Comparison of ENCODE assay signal across 9 mouse cellular contexts in genomic region chr5:139813963-139814381, GRCm38 (mm10). TPM values are rescaled to one million over a fixed set of nuclear protein-coding genes. Genes with fewer than 3 reads are reported as not detected.
DNase-seq lines count a peak whose midpoint lies in the region; ATAC-seq and TF ChIP-seq lines count a peak whose summit lies in the region.
"Had no signal": no experiment of that assay in that cellular context is flagged by ENCODE, and none has a peak within 500 bp of the region (broad histone marks: within the 10 kb centered on the region; RNA-seq: fewer than 3 reads in every experiment).

No protein-coding gene starts in this region.

- H3K27ac ChIP-seq in forebrain, embryonic 10.5 days, result peak overlapping the region; percentile 58; the same call in 1 of the 2 replicates
- H3K27ac ChIP-seq in forebrain, embryonic 14.5 days (ENCODE audit: low read depth, low read length), result no peak overlapping the region
- no peak overlapping the region for H3K27ac ChIP-seq in embryonic facial prominence, embryonic 12.5 days
- peak overlapping the region; percentile 62 for H3K27ac ChIP-seq in lung, embryonic 16.5 days (ENCODE audit: low read length)
- no peak overlapping the region for H3K27ac ChIP-seq in forebrain, postnatal 0 days (ENCODE audit: low read depth, low read length)
- H3K27ac ChIP-seq: midbrain, embryonic 12.5 days had no signal

- WGBS in forebrain, embryonic 10.5 days, result 9% methylated on average over 13 of the region's 13 CpGs
- WGBS in forebrain, embryonic 14.5 days, result 16% methylated on average over 12 of the region's 13 CpGs
- 3% methylated on average over 13 of the region's 13 CpGs for WGBS in embryonic facial prominence, embryonic 12.5 days
- 3% methylated on average over 13 of the region's 13 CpGs for WGBS in lung, embryonic 16.5 days
- 12% methylated on average over 13 of the region's 13 CpGs for WGBS in forebrain, postnatal 0 days

- H3K36me3 ChIP-seq in forebrain, embryonic 10.5 days (replicated peaks), result no peaks in the 10 kb centered on the region
- no peaks in the 10 kb centered on the region for H3K36me3 ChIP-seq in forebrain, embryonic 14.5 days (ENCODE audit: control insufficient read depth, insufficient read depth, low read length)
- no peaks in the 10 kb centered on the region for H3K36me3 ChIP-seq in embryonic facial prominence, embryonic 12.5 days
- peaks cover 3% of the 10 kb centered on the region; the same call in 1 of the 2 replicates for H3K36me3 ChIP-seq in lung, embryonic 16.5 days (ENCODE audit: control insufficient read depth, insufficient read depth, low read length)
- H3K36me3 ChIP-seq in forebrain, postnatal 0 days (ENCODE audit: insufficient read depth), result no peaks in the 10 kb centered on the region
- H3K36me3 ChIP-seq: midbrain, embryonic 12.5 days had no signal

- no peak for DNase-seq in forebrain, embryonic 10.5 days (ENCODE audit: extremely low spot score, low spot score)
- no peak for DNase-seq in forebrain, embryonic 14.5 days (ENCODE audit: low spot score)
- DNase-seq in kidney, postnatal 25 days, result peak; percentile 87 to 96
- no peak for DNase-seq in cerebellum, adult 11-12 months
- no peak for DNase-seq in forebrain, postnatal 0 days

- peak overlapping the region; percentile 12; the same call in 1 of the 2 replicates for H3K4me3 ChIP-seq in forebrain, embryonic 10.5 days
- no peak overlapping the region for H3K4me3 ChIP-seq in forebrain, embryonic 14.5 days (ENCODE audit: low read depth, low read length)
- peak overlapping the region; percentile 12 for H3K4me3 ChIP-seq in embryonic facial prominence, embryonic 12.5 days
- peak overlapping the region; percentile 47 for H3K4me3 ChIP-seq in lung, embryonic 16.5 days (ENCODE audit: low read length)
- no peak overlapping the region for H3K4me3 ChIP-seq in forebrain, postnatal 0 days (ENCODE audit: low read depth, low read length)
- H3K4me3 ChIP-seq: midbrain, embryonic 12.5 days had no signal

- peaks cover 38% of the 10 kb centered on the region for H3K27me3 ChIP-seq in forebrain, embryonic 10.5 days (ENCODE audit: poor library complexity, severe bottlenecking)
- H3K27me3 ChIP-seq in forebrain, embryonic 14.5 days (replicated peaks; ENCODE audit: control insufficient read depth, insufficient read depth, low read length), result peaks cover 4% of the 10 kb centered on the region; the same call in 1 of the 2 replicates
- peaks cover 34% of the 10 kb centered on the region for H3K27me3 ChIP-seq in embryonic facial prominence, embryonic 12.5 days
- H3K27me3 ChIP-seq in lung, embryonic 16.5 days (ENCODE audit: control insufficient read depth, insufficient read depth, low read depth, low read length), result peaks cover 10% of the 10 kb centered on the region
- H3K27me3 ChIP-seq in forebrain, postnatal 0 days (ENCODE audit: insufficient read depth, low read length), result no peaks in the 10 kb centered on the region

- H3K9me3 ChIP-seq in forebrain, embryonic 10.5 days, result no peaks in the 10 kb centered on the region
- H3K9me3 ChIP-seq in forebrain, embryonic 14.5 days (replicated peaks; ENCODE audit: control insufficient read depth, low read length), result no peaks in the 10 kb centered on the region
- no peaks in the 10 kb centered on the region for H3K9me3 ChIP-seq in embryonic facial prominence, embryonic 12.5 days
- H3K9me3 ChIP-seq in lung, embryonic 16.5 days (ENCODE audit: control insufficient read depth, low read length), result no peaks in the 10 kb centered on the region
- H3K9me3 ChIP-seq in forebrain, postnatal 0 days (ENCODE audit: low read length), result no peaks in the 10 kb centered on the region
- H3K9me3 ChIP-seq: midbrain, embryonic 12.5 days had no signal

- no peak overlapping the region for H3K4me2 ChIP-seq in forebrain, embryonic 14.5 days (ENCODE audit: low read length)
- 0 out of 2 replicates have a peak overlapping the region, but pooled peaks have one; percentile 0 for H3K4me2 ChIP-seq in embryonic facial prominence, embryonic 12.5 days (replicated peaks)
- H3K4me2 ChIP-seq in lung, embryonic 16.5 days (ENCODE audit: low read depth, low read length), result peak overlapping the region; percentile 44
- no peak overlapping the region for H3K4me2 ChIP-seq in forebrain, postnatal 0 days (ENCODE audit: low read depth)
- H3K4me2 ChIP-seq: midbrain, embryonic 12.5 days had no signal

- H3K9ac ChIP-seq in forebrain, embryonic 14.5 days (ENCODE audit: low read length), result no peak overlapping the region
- H3K9ac ChIP-seq in embryonic facial prominence, embryonic 12.5 days, result no peak overlapping the region
- H3K9ac ChIP-seq in lung, embryonic 16.5 days (ENCODE audit: low read length), result peak overlapping the region; percentile 75
- H3K9ac ChIP-seq in forebrain, postnatal 0 days, result no peak overlapping the region
- H3K9ac ChIP-seq: midbrain, embryonic 12.5 days had no signal

- TF ChIP-seq CTCF in forebrain, postnatal 0 days (IDR thresholded peaks at IDR 0.05; ENCODE audit: low read depth), result no peak

- ATAC-seq in forebrain, embryonic 14.5 days, result no peak
- no peak for ATAC-seq in embryonic facial prominence, embryonic 12.5 days (ENCODE audit: insufficient number of reproducible peaks, insufficient read depth, low FRiP score, low TSS enrichment)
- ATAC-seq in lung, embryonic 16.5 days (ENCODE audit: low read depth), result peak; percentile 81
- ATAC-seq in megakaryocyte, adult 5-6 weeks (ENCODE audit: poor library complexity, severe bottlenecking), result no peak
- no peak for ATAC-seq in forebrain, postnatal 0 days

- peaks cover 15% of the 10 kb centered on the region for H3K4me1 ChIP-seq in forebrain, embryonic 10.5 days
- no peaks in the 10 kb centered on the region for H3K4me1 ChIP-seq in forebrain, embryonic 14.5 days (ENCODE audit: control insufficient read depth, insufficient read depth, low read length)
- no peaks in the 10 kb centered on the region for H3K4me1 ChIP-seq in embryonic facial prominence, embryonic 12.5 days
- H3K4me1 ChIP-seq in lung, embryonic 16.5 days (replicated peaks; ENCODE audit: control insufficient read depth, insufficient read depth, low read length), result peaks cover 3% of the 10 kb centered on the region; the same call in 1 of the 2 replicates
- H3K4me1 ChIP-seq in forebrain, postnatal 0 days (ENCODE audit: insufficient read depth), result no peaks in the 10 kb centered on the region
- H3K4me1 ChIP-seq: midbrain, embryonic 12.5 days had no signal

RNA-seq across cellular contexts. Expression of gene Tmem184a, which starts 5.7 kb away (rescaled TPM):
- polyA plus RNA-seq in forebrain, embryonic 10.5 days (2016; fragmentation: Nextera tagmentation; extraction: Ambion mirVana), result 1.4 and 1.8 TPM in 2 replicates
- polyA plus RNA-seq in forebrain, embryonic 14.5 days (2014; fragmentation: Nextera tagmentation; extraction: Ambion mirVana), result not detected in 2 replicates
- polyA plus RNA-seq in embryonic facial prominence, embryonic 12.5 days (2016; fragmentation: Nextera tagmentation; extraction: Ambion mirVana), result 1.8 and 2.1 TPM in 2 replicates
- polyA plus RNA-seq in lung, embryonic 16.5 days (2015; fragmentation: Nextera tagmentation; extraction: Ambion mirVana), result 13.9 and 14.6 TPM in 2 replicates
- total RNA-seq in megakaryocyte, adult 5-6 weeks (2015), result not detected in 2 replicates
- total RNA-seq in megakaryocyte, adult 5-6 weeks (2017), result not detected in 2 replicates
- total RNA-seq in forebrain, postnatal 0 days (2014; rRNA removed), result 0.10 and 0.15 TPM in 2 replicates
- 0.12 TPM in 1 of 2 replicates, not detected in the other for polyA plus RNA-seq in forebrain, postnatal 0 days (2015; fragmentation: Nextera tagmentation; extraction: Ambion mirVana)

RNA-seq across cellular contexts. Expression of gene Gm26938, which starts 12.2 kb away (rescaled TPM):
- 0.31 TPM in 1 of 2 replicates, not detected in the other for polyA plus RNA-seq in forebrain, embryonic 10.5 days (2016; fragmentation: Nextera tagmentation; extraction: Ambion mirVana)
- not detected in 2 replicates for polyA plus RNA-seq in forebrain, embryonic 14.5 days (2014; fragmentation: Nextera tagmentation; extraction: Ambion mirVana)
- polyA plus RNA-seq in embryonic facial prominence, embryonic 12.5 days (2016; fragmentation: Nextera tagmentation; extraction: Ambion mirVana), result not detected in 2 replicates
- polyA plus RNA-seq in lung, embryonic 16.5 days (2015; fragmentation: Nextera tagmentation; extraction: Ambion mirVana), result not detected in 2 replicates
- total RNA-seq in megakaryocyte, adult 5-6 weeks (2015), result not detected in 2 replicates
- total RNA-seq in megakaryocyte, adult 5-6 weeks (2017), result 0.18 TPM in 1 of 2 replicates, not detected in the other
- total RNA-seq in forebrain, postnatal 0 days (2014; rRNA removed), result 0.69 TPM in 1 of 2 replicates, not detected in the other
- polyA plus RNA-seq in forebrain, postnatal 0 days (2015; fragmentation: Nextera tagmentation; extraction: Ambion mirVana), result not detected in 2 replicates
- polyA plus RNA-seq: midbrain, embryonic 12.5 days had no signal

RNA-seq across cellular contexts. Expression of gene Psmg3, which starts 12.7 kb away (rescaled TPM):
- polyA plus RNA-seq in forebrain, embryonic 10.5 days (2016; fragmentation: Nextera tagmentation; extraction: Ambion mirVana), result 99.7 and 103 TPM in 2 replicates
- polyA plus RNA-seq in forebrain, embryonic 14.5 days (2014; fragmentation: Nextera tagmentation; extraction: Ambion mirVana), result 86.4 and 86.7 TPM in 2 replicates
- 64.6 and 72.7 TPM in 2 replicates for polyA plus RNA-seq in embryonic facial prominence, embryonic 12.5 days (2016; fragmentation: Nextera tagmentation; extraction: Ambion mirVana)
- polyA plus RNA-seq in lung, embryonic 16.5 days (2015; fragmentation: Nextera tagmentation; extraction: Ambion mirVana), result 69.5 and 75.9 TPM in 2 replicates
- 17.6 and 18.3 TPM in 2 replicates for total RNA-seq in megakaryocyte, adult 5-6 weeks (2015)
- total RNA-seq in megakaryocyte, adult 5-6 weeks (2017), result 15.2 and 15.6 TPM in 2 replicates
- total RNA-seq in forebrain, postnatal 0 days (2014; rRNA removed), result 26.9 and 30.1 TPM in 2 replicates
- 63.9 and 66.3 TPM in 2 replicates for polyA plus RNA-seq in forebrain, postnatal 0 days (2015; fragmentation: Nextera tagmentation; extraction: Ambion mirVana)

RNA-seq across cellular contexts. Expression of gene Mafk, which starts 22.7 kb away (rescaled TPM):
- 9.8 and 10.1 TPM in 2 replicates for polyA plus RNA-seq in forebrain, embryonic 10.5 days (2016; fragmentation: Nextera tagmentation; extraction: Ambion mirVana)
- 7.5 and 11.7 TPM in 2 replicates for polyA plus RNA-seq in forebrain, embryonic 14.5 days (2014; fragmentation: Nextera tagmentation; extraction: Ambion mirVana)
- polyA plus RNA-seq in embryonic facial prominence, embryonic 12.5 days (2016; fragmentation: Nextera tagmentation; extraction: Ambion mirVana), result 7.2 and 8.6 TPM in 2 replicates
- polyA plus RNA-seq in lung, embryonic 16.5 days (2015; fragmentation: Nextera tagmentation; extraction: Ambion mirVana), result 15.3 and 16.3 TPM in 2 replicates
- 9.7 and 10.1 TPM in 2 replicates for total RNA-seq in megakaryocyte, adult 5-6 weeks (2015)
- total RNA-seq in megakaryocyte, adult 5-6 weeks (2017), result 18.2 and 20.9 TPM in 2 replicates
- total RNA-seq in forebrain, postnatal 0 days (2014; rRNA removed), result 19.7 and 23.2 TPM in 2 replicates
- polyA plus RNA-seq in forebrain, postnatal 0 days (2015; fragmentation: Nextera tagmentation; extraction: Ambion mirVana), result 8.4 and 9.6 TPM in 2 replicates

RNA-seq across cellular contexts. Expression of gene Ints1, which starts 38.5 kb away (rescaled TPM):
- polyA plus RNA-seq in forebrain, embryonic 10.5 days (2016; fragmentation: Nextera tagmentation; extraction: Ambion mirVana), result 41.0 and 43.2 TPM in 2 replicates
- polyA plus RNA-seq in forebrain, embryonic 14.5 days (2014; fragmentation: Nextera tagmentation; extraction: Ambion mirVana), result 31.8 and 33.2 TPM in 2 replicates
- polyA plus RNA-seq in embryonic facial prominence, embryonic 12.5 days (2016; fragmentation: Nextera tagmentation; extraction: Ambion mirVana), result 33.6 and 34.5 TPM in 2 replicates
- polyA plus RNA-seq in lung, embryonic 16.5 days (2015; fragmentation: Nextera tagmentation; extraction: Ambion mirVana), result 21.9 and 24.6 TPM in 2 replicates
- 25.5 and 41.7 TPM in 2 replicates for total RNA-seq in megakaryocyte, adult 5-6 weeks (2015)
- 15.9 and 31.2 TPM in 2 replicates for total RNA-seq in megakaryocyte, adult 5-6 weeks (2017)
- total RNA-seq in forebrain, postnatal 0 days (2014; rRNA removed), result 103 and 119 TPM in 2 replicates
- polyA plus RNA-seq in forebrain, postnatal 0 days (2015; fragmentation: Nextera tagmentation; extraction: Ambion mirVana), result 22.4 TPM in 2 replicates

Comparison
In these comparisons a context has a peak if more than half of its experiments do, and no peak if none do; other contexts are left out.
1. H3K27ac ChIP-seq: peak in forebrain, embryonic 10.5 days (single experiment) and lung, embryonic 16.5 days (single experiment); none in forebrain, embryonic 14.5 days (single experiment), embryonic facial prominence, embryonic 12.5 days (single experiment) and forebrain, postnatal 0 days (single experiment).
2. H3K4me3 ChIP-seq: peak in forebrain, embryonic 10.5 days (single experiment), embryonic facial prominence, embryonic 12.5 days (single experiment) and lung, embryonic 16.5 days (single experiment); none in forebrain, embryonic 14.5 days (single experiment) and forebrain, postnatal 0 days (single experiment).
3. DNase-seq: peak in kidney, postnatal 25 days (2 of 2); none in forebrain, embryonic 10.5 days (single experiment), forebrain, embryonic 14.5 days (single experiment), cerebellum, adult 11-12 months (single experiment) and forebrain, postnatal 0 days (single experiment).
4. H3K4me2 ChIP-seq: peak in embryonic facial prominence, embryonic 12.5 days (single experiment) and lung, embryonic 16.5 days (single experiment); none in forebrain, embryonic 14.5 days (single experiment) and forebrain, postnatal 0 days (single experiment).